Mouse (Mus musculus) mesoderm, embryonic 11.5 days (tissue): ENCODE measurements around the gene Prok1.

Source experiments
- DNase-seq: peaks from one replicate; pipeline ENCODE4 v3.0.0-alpha.2; 2012; ENCODE audit warnings: low read depth, low spot score

The Prok1 gene

GRCm38 (mm10) chr3:107238051-107238450 lies 1.5 kb downstream of the Prok1 start:
- no peak for DNase-seq

- DNase-seq, result no peak
Measured at GRCm38 (mm10) chr3:107233945-107234344, 5.6 kb downstream of the Prok1 start.

- peak; percentile 86 for DNase-seq
Measured at GRCm38 (mm10) chr3:107233351-107233813, 6.1 kb downstream of the Prok1 start.

- no peak for DNase-seq
Measured at GRCm38 (mm10) chr3:107231202-107231601, 8.3 kb downstream of the Prok1 start.

GRCm38 (mm10) chr3:107230527-107230926 lies 9.0 kb downstream of the Prok1 start, which contains the start of gene A630076J17Rik:
Gene A630076J17Rik, plus strand, starts transcription at chr3:107230614.
- DNase-seq, result no peak

GRCm38 (mm10) chr3:107229822-107230221 lies 9.7 kb downstream of the Prok1 start:
- DNase-seq, result no peak

GRCm38 (mm10) chr3:107229221-107229620 lies 10.3 kb downstream of the Prok1 start:
- DNase-seq, result no peak

GRCm38 (mm10) chr3:107225820-107226219 lies 13.7 kb downstream of the Prok1 start:
- DNase-seq, result no peak

- no peak for DNase-seq
Measured at GRCm38 (mm10) chr3:107223230-107223629, 16.3 kb downstream of the Prok1 start.

- DNase-seq, result no peak
Measured at GRCm38 (mm10) chr3:107221608-107222007, 17.9 kb downstream of the Prok1 start, which contains the start of gene Cym. Gene Cym, minus strand, starts transcription at chr3:107221732.

- no peak for DNase-seq
Measured at GRCm38 (mm10) chr3:107218572-107218971, 20.9 kb downstream of the Prok1 start.

- DNase-seq, result no peak
Measured at GRCm38 (mm10) chr3:107217101-107217480, 22.4 kb downstream of the Prok1 start.

- no peak for DNase-seq
Measured at GRCm38 (mm10) chr3:107216400-107217100, 23.0 kb downstream of the Prok1 start.

- DNase-seq, result no peak
Measured at GRCm38 (mm10) chr3:107214606-107215005, 24.9 kb downstream of the Prok1 start.

GRCm38 (mm10) chr3:107207625-107208253 lies 31.8 kb downstream of the Prok1 start:
- peak; percentile 61 for DNase-seq

- DNase-seq, result no peak
Measured at GRCm38 (mm10) chr3:107206490-107207150, 32.9 kb downstream of the Prok1 start.

- peak; percentile 70 for DNase-seq
Measured at GRCm38 (mm10) chr3:107205994-107206393, 33.5 kb downstream of the Prok1 start.

GRCm38 (mm10) chr3:107205170-107205569 lies 34.3 kb downstream of the Prok1 start:
- no peak for DNase-seq

- no peak for DNase-seq
Measured at GRCm38 (mm10) chr3:107204413-107204812, 35.1 kb downstream of the Prok1 start.

GRCm38 (mm10) chr3:107201310-107202180 lies 38.0 kb downstream of the Prok1 start:
- no peak for DNase-seq

GRCm38 (mm10) chr3:107188226-107188899 lies 51.1 kb downstream of the Prok1 start:
- DNase-seq, result peak; percentile 39
